Mouse (Mus musculus): ENCODE measurements around the gene Pacsin2. TPM values are rescaled to one million over a fixed set of nuclear protein-coding genes. Genes with fewer than 3 reads are reported as not detected.

The Pacsin2 gene
- total and polyA plus RNA-seq, 3 experiments: 48.4 to 85.5 (median 53.7) TPM

DNA sequence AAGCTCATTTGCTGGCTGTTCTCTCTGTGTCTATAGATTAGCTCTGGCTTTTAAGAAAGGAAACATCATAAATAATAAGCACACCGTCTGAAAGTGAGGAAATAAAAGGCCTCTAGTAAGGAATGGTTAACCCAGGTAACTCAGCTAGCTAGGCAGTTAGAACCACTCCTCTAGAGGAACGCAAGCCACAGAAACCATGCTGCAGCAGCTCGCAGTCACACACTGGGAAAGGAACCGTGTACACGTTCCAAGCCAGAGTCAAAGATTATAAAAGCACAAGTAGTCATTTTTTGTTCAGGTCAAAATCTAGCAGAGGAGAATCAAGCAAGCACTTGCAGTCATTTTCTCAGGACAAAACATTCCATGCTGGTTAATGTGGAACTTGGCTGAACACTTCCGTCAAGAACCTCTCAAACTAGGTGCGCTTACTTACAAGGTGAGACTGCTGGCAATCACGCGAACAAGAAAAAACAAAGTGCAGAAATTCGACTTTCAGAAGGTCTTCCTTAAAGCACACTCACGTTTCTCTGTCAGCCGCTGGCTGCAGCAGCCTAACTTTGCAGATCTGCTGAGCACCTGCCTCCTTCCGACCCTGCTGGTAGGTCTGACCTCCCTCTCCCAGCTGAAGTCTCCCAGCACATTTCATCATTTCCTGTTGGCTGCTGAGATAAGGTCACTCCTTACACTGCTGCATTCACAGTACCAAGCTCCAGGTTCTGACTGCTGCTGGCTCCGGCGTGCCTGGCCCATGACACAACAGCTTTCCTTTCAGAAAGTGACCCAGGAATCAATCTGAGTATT, 32.0 kb downstream of the Pacsin2 start (continued):
- TF ChIP-seq ETS1 (conservative IDR thresholded peaks at IDR 0.05; ENCODE audit: low read depth, low read length): peak; percentile 81
- TF ChIP-seq ELF1 (IDR thresholded peaks at IDR 0.05; ENCODE audit: low read depth, low read length): peak; percentile 18; the same call in 1 of the 2 replicates
- TF ChIP-seq POLR2A (IDR thresholded peaks at IDR 0.05; ENCODE audit: low read depth, low read length): peak; percentile 44; the same call in 1 of the 2 replicates
- TF ChIP-seq NRF1 (IDR thresholded peaks at IDR 0.05; ENCODE audit: low read depth, low read length): no peak
- TF ChIP-seq MYC (IDR thresholded peaks at IDR 0.05; ENCODE audit: low read depth, low read length): peak; percentile 73; the same call in 1 of the 2 replicates
- peak; percentile 23; the same call in 1 of the 2 replicates for TF ChIP-seq EP300 (IDR thresholded peaks at IDR 0.05; ENCODE audit: low read length)
- no peak for TF ChIP-seq GABPA (IDR thresholded peaks at IDR 0.05; ENCODE audit: insufficient replicate concordance, low read depth, low read length)
- TF ChIP-seq CTCF (conservative IDR thresholded peaks at IDR 0.05 in 1 of 2, IDR thresholded peaks at IDR 0.05 in 1 of 2; ENCODE audit: low read depth in 2 of 2, low read length in 2 of 2): no peak
- 0 out of 2 replicates have a peak, but pooled peaks have one; percentile 29 for TF ChIP-seq JUND (conservative IDR thresholded peaks at IDR 0.05; ENCODE audit: low read depth, low read length)
- TF ChIP-seq TBP (conservative IDR thresholded peaks at IDR 0.05; ENCODE audit: low read depth, low read length): peak; percentile 67; the same call in 1 of the 2 replicates
- TF ChIP-seq SIN3A (IDR thresholded peaks at IDR 0.05; ENCODE audit: low read length): peak; percentile 70; the same call in 1 of the 2 replicates
- TF ChIP-seq POLR2AphosphoS2 (IDR thresholded peaks at IDR 0.05; ENCODE audit: low read depth, low read length): no peak; the same call in 1 of the 2 replicates
- no peak; the same call in 1 of the 2 replicates for TF ChIP-seq RAD21 (IDR thresholded peaks at IDR 0.05; ENCODE audit: low read depth, low read length)
- TF ChIP-seq USF2 (conservative IDR thresholded peaks at IDR 0.05; ENCODE audit: low read depth, low read length): no peak

DNA sequence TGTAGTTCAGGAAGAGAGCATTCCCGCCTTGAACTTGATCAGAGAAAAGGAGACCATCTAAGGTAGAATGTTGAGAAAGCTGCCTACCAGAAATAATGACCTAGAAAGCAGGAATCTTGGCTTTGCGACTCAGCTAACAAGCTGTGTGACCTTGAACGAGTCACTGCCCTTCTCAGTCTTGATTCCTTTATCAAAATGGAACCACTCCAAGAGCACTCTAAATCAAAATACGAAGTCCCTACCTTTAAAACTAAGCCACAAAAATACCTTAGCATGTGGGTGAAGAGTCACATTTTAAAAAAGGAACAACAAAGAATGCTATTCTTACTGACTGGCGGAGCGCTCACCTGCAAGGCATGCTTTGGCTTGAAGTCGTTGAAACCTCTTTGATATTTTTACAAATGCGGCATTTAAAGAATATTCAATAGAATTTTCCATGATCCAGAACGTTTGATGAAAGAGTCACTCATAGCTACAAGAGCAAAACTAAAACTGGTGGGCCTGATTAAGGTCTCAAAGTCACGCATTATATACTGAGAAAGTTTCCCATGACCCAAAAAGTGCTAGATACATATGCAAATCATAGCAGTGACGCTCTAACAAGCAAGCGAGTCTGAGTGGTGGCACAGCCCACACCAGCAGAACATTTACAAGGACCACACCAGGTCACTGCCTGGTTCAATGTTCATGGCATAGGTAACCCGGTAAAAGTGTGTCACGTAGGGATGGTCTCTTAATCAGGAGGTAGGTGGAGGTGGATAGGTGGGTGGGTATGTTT, 33.2 kb downstream of the Pacsin2 start:
- H3K9ac ChIP-seq (ENCODE audit: insufficient read depth, low read depth): peak overlapping the region; percentile 72
- no peak overlapping the region for H3K27ac ChIP-seq (ENCODE audit: insufficient read depth, low read depth)
- H3K79me2 ChIP-seq (replicated peaks; ENCODE audit: control insufficient read depth, extremely low read depth, insufficient read depth, poor library complexity, severe bottlenecking): peaks cover 30% of the 10 kb centered on the region
- dilution Hi-C loops (cut with MboI; ENCODE audit: extremely low pct_ligation_motif_present, extremely low pct_unique_long_range_greater_than_20kb, low sequenced_read_pairs): no loop called here
- peak overlapping the region; percentile 85 for H3K4me2 ChIP-seq (ENCODE audit: insufficient read depth, low read depth, poor library complexity, severe bottlenecking)
- peaks cover 0 to 7% of the 10 kb centered on the region in 2 experiments for H3K36me3 ChIP-seq (replicated peaks in 1 of 2; ENCODE audit: control insufficient read depth in 1 of 2, insufficient read depth in 1 of 2, low read length in 1 of 2)
- in situ Hi-C loops (cut with MboI; ENCODE audit: low pct_ligation_motif_present, low pct_unique_long_range_greater_than_20kb, low sequenced_read_pairs): no loop called here
- H3K4me1 ChIP-seq (ENCODE audit: control insufficient read depth in 1 of 2, insufficient read depth in 2 of 2): peaks cover 23 to 79% of the 10 kb centered on the region in 2 experiments
- TF ChIP-seq MYC (IDR thresholded peaks at IDR 0.05; ENCODE audit: low read depth, low read length) (peak; percentile 49; the same call in 1 of the 2 replicates), MAFK (IDR thresholded peaks at IDR 0.05; ENCODE audit: insufficient replicate concordance, low read length) (no peak), MAX (IDR thresholded peaks at IDR 0.05; ENCODE audit: low read length) (peak; percentile 58; the same call in 1 of the 2 replicates), E2F4 (IDR thresholded peaks at IDR 0.05; ENCODE audit: insufficient replicate concordance, low read depth, low read length) (no peak), POLR2AphosphoS2 (IDR thresholded peaks at IDR 0.05; ENCODE audit: low read depth, low read length) (no peak), NRF1 (IDR thresholded peaks at IDR 0.05; ENCODE audit: low read depth, low read length) (0 out of 2 replicates have a peak, but pooled peaks have one; percentile 10), BHLHE40 (IDR thresholded peaks at IDR 0.05; ENCODE audit: low read depth, low read length) (peak; percentile 67), EP300 (IDR thresholded peaks at IDR 0.05; ENCODE audit: low read length) (peak; percentile 65), CHD1 (IDR thresholded peaks at IDR 0.05; ENCODE audit: low read depth, low read length) (0 out of 2 replicates have a peak, but pooled peaks have one; percentile 42), ETS1 (conservative IDR thresholded peaks at IDR 0.05; ENCODE audit: low read depth, low read length) (peak; percentile 58; the same call in 1 of the 2 replicates), TBP (conservative IDR thresholded peaks at IDR 0.05; ENCODE audit: low read depth, low read length) (0 out of 2 replicates have a peak, but pooled peaks have one; percentile 50), IRF4 (IDR thresholded peaks at IDR 0.05; ENCODE audit: low read depth, low read length) (0 out of 2 replicates have a peak, but pooled peaks have one; percentile 22), SIN3A (IDR thresholded peaks at IDR 0.05; ENCODE audit: low read length) (0 out of 2 replicates have a peak, but pooled peaks have one; percentile 42), NELFE (IDR thresholded peaks at IDR 0.05; ENCODE audit: low read depth, low read length) (0 out of 2 replicates have a peak, but pooled peaks have one; percentile 28)
- DNase-seq (ENCODE audit: extremely low read depth): no peak
- H3K4me3 ChIP-seq (replicated peaks in 1 of 3; ENCODE audit: low read depth in 2 of 3, low read length in 2 of 3, poor library complexity in 1 of 3): peak overlapping the region; percentile 17 to 58 (median 52)
- no peaks in the 10 kb centered on the region for H3K27me3 ChIP-seq (replicated peaks)
- H3K9me3 ChIP-seq (replicated peaks; ENCODE audit: low read length): no peaks in the 10 kb centered on the region

All from CH12.LX (cell line).